Mouse (Mus musculus): ENCODE measurements around the gene E4f1. TPM values are rescaled to one million over a fixed set of nuclear protein-coding genes. Genes with fewer than 3 reads are reported as not detected.

E4f1 gene
- polyA plus RNA-seq, 1 experiment from 2014 or later, result 38.8 TPM

Other genes with a start within 250 kb of the E4f1 start
- 14.8 and 15.4 TPM in 2 replicates for gene Tedc2, start 249.5 kb downstream of the E4f1 start, polyA plus RNA-seq (2015; fragmentation: Nextera tagmentation; extraction: Ambion mirVana)
- 60.2 and 66.1 TPM in 2 replicates for gene Ccnf, start 218.8 kb downstream of the E4f1 start, polyA plus RNA-seq (2015; fragmentation: Nextera tagmentation; extraction: Ambion mirVana)
- 0.06 TPM in 1 of 2 replicates, not detected in the other for gene Abca17, start 119.2 kb downstream of the E4f1 start, polyA plus RNA-seq (2015; fragmentation: Nextera tagmentation; extraction: Ambion mirVana)
- gene Abca3, start 118.4 kb downstream of the E4f1 start, polyA plus RNA-seq (2015; fragmentation: Nextera tagmentation; extraction: Ambion mirVana), result 14.7 and 16.4 TPM in 2 replicates
- gene Rnps1, start 55.7 kb downstream of the E4f1 start, polyA plus RNA-seq (2015; fragmentation: Nextera tagmentation; extraction: Ambion mirVana), result 367 and 402 TPM in 2 replicates
- 59.6 and 62.5 TPM in 2 replicates for gene Eci1, start 43.7 kb downstream of the E4f1 start, polyA plus RNA-seq (2015; fragmentation: Nextera tagmentation; extraction: Ambion mirVana)
- 4.4 and 4.7 TPM in 2 replicates for gene Dnase1l2, start 27.2 kb downstream of the E4f1 start, polyA plus RNA-seq (2015; fragmentation: Nextera tagmentation; extraction: Ambion mirVana)
- 52.3 and 56.7 TPM in 2 replicates for gene Pgp, start 79 bp upstream of the E4f1 start, polyA plus RNA-seq (2015; fragmentation: Nextera tagmentation; extraction: Ambion mirVana)
- 0.26 TPM in 1 of 2 replicates, not detected in the other for gene Bricd5, start 3.6 kb upstream of the E4f1 start, polyA plus RNA-seq (2015; fragmentation: Nextera tagmentation; extraction: Ambion mirVana)
- gene Mlst8, start 8.8 kb upstream of the E4f1 start, polyA plus RNA-seq (2015; fragmentation: Nextera tagmentation; extraction: Ambion mirVana), result 33.9 and 39.1 TPM in 2 replicates
- 15.0 and 16.7 TPM in 2 replicates for gene Caskin1, start 18.3 kb upstream of the E4f1 start, polyA plus RNA-seq (2015; fragmentation: Nextera tagmentation; extraction: Ambion mirVana)
- 97.1 and 109 TPM in 2 replicates for gene Traf7, start 57.6 kb upstream of the E4f1 start, polyA plus RNA-seq (2015; fragmentation: Nextera tagmentation; extraction: Ambion mirVana)
- gene Rab26, start 63.9 kb upstream of the E4f1 start, polyA plus RNA-seq (2015; fragmentation: Nextera tagmentation; extraction: Ambion mirVana), result 3.7 and 4.1 TPM in 2 replicates
- 11.9 and 16.9 TPM in 2 replicates for gene Pkd1, start 79.5 kb upstream of the E4f1 start, polyA plus RNA-seq (2015; fragmentation: Nextera tagmentation; extraction: Ambion mirVana)
- 60.5 and 75.1 TPM in 2 replicates for gene Tsc2, start 162.3 kb upstream of the E4f1 start, polyA plus RNA-seq (2015; fragmentation: Nextera tagmentation; extraction: Ambion mirVana)
- gene Nthl1, start 162.4 kb upstream of the E4f1 start, polyA plus RNA-seq (2015; fragmentation: Nextera tagmentation; extraction: Ambion mirVana), result 13.8 and 15.3 TPM in 2 replicates
- 15.0 and 16.0 TPM in 2 replicates for gene Slc9a3r2, start 180.0 kb upstream of the E4f1 start, polyA plus RNA-seq (2015; fragmentation: Nextera tagmentation; extraction: Ambion mirVana)
- not detected in 2 replicates for gene Npw, start 188.1 kb upstream of the E4f1 start, polyA plus RNA-seq (2015; fragmentation: Nextera tagmentation; extraction: Ambion mirVana)
- gene Zfp598, start 199.4 kb upstream of the E4f1 start, polyA plus RNA-seq (2015; fragmentation: Nextera tagmentation; extraction: Ambion mirVana), result 14.9 and 16.2 TPM in 2 replicates
- gene Syngr3, start 219.6 kb upstream of the E4f1 start, polyA plus RNA-seq (2015; fragmentation: Nextera tagmentation; extraction: Ambion mirVana), result 61.0 and 68.7 TPM in 2 replicates
- gene Gfer, start 225.8 kb upstream of the E4f1 start, polyA plus RNA-seq (2015; fragmentation: Nextera tagmentation; extraction: Ambion mirVana), result 40.7 and 42.5 TPM in 2 replicates
- gene Noxo1, start 225.9 kb upstream of the E4f1 start, polyA plus RNA-seq (2015; fragmentation: Nextera tagmentation; extraction: Ambion mirVana), result 1.3 TPM in 2 replicates
- gene Tbl3, start 237.3 kb upstream of the E4f1 start, polyA plus RNA-seq (2015; fragmentation: Nextera tagmentation; extraction: Ambion mirVana), result 86.9 and 107 TPM in 2 replicates
- gene Rnf151, start 247.8 kb upstream of the E4f1 start, polyA plus RNA-seq (2015; fragmentation: Nextera tagmentation; extraction: Ambion mirVana), result 0.18 TPM in 1 of 2 replicates, not detected in the other
- 992 and 1,023 TPM in 2 replicates for gene Rps2, start 247.8 kb upstream of the E4f1 start, polyA plus RNA-seq (2015; fragmentation: Nextera tagmentation; extraction: Ambion mirVana)

All from forebrain, embryonic 13.5 days (tissue).